Mouse (Mus musculus) kidney, postnatal 0 days (tissue): ENCODE data around the gene Fbxw10. TPM values are rescaled to one million over a fixed set of nuclear protein-coding genes. Genes with fewer than 3 reads are reported as not detected.

Source experiments
- ATAC-seq: fragments of 200-750 bp; cut with Nextera tagmentation; replicated peaks from 2 replicates; pipeline ENCODE4 v1.8.0; 2017; ENCODE audit warnings: low read depth, moderate number of reproducible peaks, moderate TSS enrichment, moderate library complexity; ENCODE audit not compliant: low FRiP score
- DNase-seq: peaks from one replicate; pipeline ENCODE4 v3.0.0-alpha.2; 2016; ENCODE audit warnings: low spot score
- H3K27ac ChIP-seq: fragments of 300-500 bp; sonication (generic); 2 replicates; pipeline ENCODE4 v1.5.1; 2014; ENCODE audit warnings: mild to moderate bottlenecking
- H3K27me3 ChIP-seq: fragments of 300-500 bp; sonication (generic); 2 replicates; pipeline ENCODE4 v1.6.1; 2014; ENCODE audit warnings: low read length, mixed read lengths; ENCODE audit not compliant: insufficient read depth
- H3K36me3 ChIP-seq: fragments of 300-500 bp; sonication (generic); 2 replicates; pipeline ENCODE4 v1.6.1; 2014; ENCODE audit warnings: low read length, mixed read lengths; ENCODE audit not compliant: insufficient read depth
- H3K4me1 ChIP-seq: fragments of 300-500 bp; sonication (generic); replicated peaks from 2 replicates; pipeline ENCODE4 v1.6.1; 2014; ENCODE audit warnings: antibody characterized with exemption, low read length, mixed read lengths; ENCODE audit not compliant: insufficient read depth
- H3K4me2 ChIP-seq: fragments of 300-500 bp; sonication (generic); 2 replicates; pipeline ENCODE4 v1.6.1; 2014; ENCODE audit warnings: mild to moderate bottlenecking, low read length, moderate library complexity, mixed read lengths
- H3K4me3 ChIP-seq: fragments of 300-500 bp; sonication (generic); replicated peaks from 2 replicates; pipeline ENCODE4 v1.5.1; 2014; ENCODE audit warnings: low read depth, low read length
- H3K9ac ChIP-seq: fragments of 300-500 bp; sonication (generic); 2 replicates; pipeline ENCODE4 v1.6.1; 2014; ENCODE audit warnings: low read depth, low read length
- H3K9me3 ChIP-seq: fragments of 300-500 bp; sonication (generic); replicated peaks from 2 replicates; pipeline ENCODE4 v1.6.1; 2016; ENCODE audit warnings: low read length, inconsistent platforms, mixed read lengths
- CTCF ChIP-seq: IDR thresholded peaks from 2 replicates; pipeline ENCODE4 v1.5.1; 2016; ENCODE audit warnings: antibody characterized with exemption, low read depth, mild to moderate bottlenecking, moderate library complexity
- WGBS: fragments of 180-500 bp; shearing (Covaris S2); extraction: QIAGEN DNeasy Blood & Tissue Kit; methylation state at CpG from one replicate; pipeline ENCODE4 v1.1.7; 2014; 5-methylcytosine and 5-hydroxymethylcytosine counted together
- polyA plus RNA-seq: library from polyadenylated mRNA; unstranded; fragments of >200 nt; fragmentation: Nextera tagmentation; extraction: Ambion mirVana; gene quantifications from 2 replicates; pipeline ENCODE4 v1.2.1, GENCODE M21; 2015

The Fbxw10 gene
- 0.53 and 0.93 TPM in 2 replicates for polyA plus RNA-seq

DNA sequence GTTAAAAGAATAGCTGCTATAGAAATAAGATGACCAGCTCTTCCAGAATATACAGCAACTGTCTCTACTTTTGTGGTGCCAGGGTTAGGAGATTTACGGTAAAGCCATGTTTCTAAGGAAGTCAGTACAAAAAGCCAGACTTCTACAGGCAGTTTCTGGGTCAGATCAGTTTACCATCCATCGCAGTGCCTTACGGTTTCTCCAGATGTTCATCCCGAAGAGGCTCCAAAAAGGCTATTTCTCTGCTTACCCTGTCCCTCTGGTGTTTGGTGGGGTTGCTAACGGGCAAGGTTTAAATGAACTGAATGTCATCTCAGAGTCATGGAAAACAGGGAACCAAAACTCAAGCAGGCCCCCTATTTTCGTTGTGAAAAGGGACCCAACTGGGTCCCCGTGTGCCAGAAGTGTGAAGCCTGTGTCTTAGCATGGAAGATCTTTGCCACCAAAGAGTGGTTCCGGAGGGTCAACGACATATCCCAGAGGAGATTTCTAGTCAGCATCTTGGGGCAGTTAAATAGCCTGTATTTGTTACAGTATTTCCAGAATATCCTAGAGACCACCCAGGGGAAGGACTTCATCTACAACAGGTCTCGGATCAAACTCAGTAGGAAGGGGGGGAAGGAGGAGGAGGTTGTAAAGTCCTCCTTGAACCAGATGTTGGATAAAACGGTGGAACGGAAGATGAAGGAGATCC is at the start of gene Fbxw10:
TSS of gene Fbxw10 (plus strand) at position 109 of the 694 bp plus-strand sequence.
- Histone ChIP-seq H3K4me2 (peak within 1 kb of the TSS; percentile 42), H3K27ac (no peak within 1 kb of the TSS), H3K27me3 (no peaks in the 10 kb centered on the region), H3K9ac (peak within 1 kb of the TSS; percentile 3; the same call in 1 of the 2 replicates), H3K36me3 (no peaks in the 10 kb centered on the region), H3K4me3 (no peak within 1 kb of the TSS), H3K4me1 (no peaks in the 10 kb centered on the region), H3K9me3 (no peaks in the 10 kb centered on the region)
- TF ChIP-seq CTCF: no peak
- WGBS: 18% methylated on average over 12 of the region's 12 CpGs
- DNase-seq (peak; percentile 93), ATAC-seq (no peak)

- WGBS: 65% methylated on average over 13 of the region's 13 CpGs
- H3K4me2 ChIP-seq: no peak overlapping the region
- DNase-seq (no peak), ATAC-seq (no peak)
- H3K36me3 ChIP-seq: no peaks in the 10 kb centered on the region
- H3K4me3 ChIP-seq: no peak overlapping the region
- no peak for TF ChIP-seq CTCF
- H3K9ac ChIP-seq: no peak overlapping the region
- no peaks in the 10 kb centered on the region for H3K9me3 ChIP-seq
- H3K27me3 ChIP-seq: no peaks in the 10 kb centered on the region
- H3K4me1 ChIP-seq: no peaks in the 10 kb centered on the region
- no peak overlapping the region for H3K27ac ChIP-seq
These were observed 42.8 kb upstream of the Fbxw10 start for GRCm38 (mm10) chr11:62804119-62804518.

DNA sequence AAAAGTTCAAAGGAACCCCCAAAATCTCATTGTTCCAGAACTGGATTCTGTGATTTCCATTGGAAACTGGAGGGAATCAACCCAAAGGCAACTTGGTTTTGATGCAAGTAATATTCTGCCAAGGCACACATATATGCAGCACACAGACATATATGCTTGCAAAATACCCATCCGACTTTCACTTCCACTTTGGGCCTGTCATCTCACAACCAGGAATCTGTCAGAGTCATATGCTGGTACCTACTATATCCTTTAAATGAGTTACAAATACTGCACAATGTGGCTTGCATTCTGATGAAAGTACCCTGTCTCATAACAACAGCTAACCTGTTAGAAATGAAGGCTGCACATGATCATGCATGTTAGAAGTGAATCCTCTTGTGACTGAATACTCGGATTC is 38.9 kb upstream of the Fbxw10 start:
- Histone ChIP-seq H3K4me3 (no peak overlapping the region), H3K4me1 (no peaks in the 10 kb centered on the region), H3K9me3 (no peaks in the 10 kb centered on the region), H3K9ac (no peak overlapping the region), H3K27ac (no peak overlapping the region), H3K27me3 (no peaks in the 10 kb centered on the region), H3K36me3 (no peaks in the 10 kb centered on the region), H3K4me2 (no peak overlapping the region)
- DNase-seq (no peak), ATAC-seq (no peak)
- no peak for TF ChIP-seq CTCF
- 91% methylated on average over 2 of the region's 2 CpGs for WGBS

- Histone ChIP-seq H3K27me3 (no peaks in the 10 kb centered on the region), H3K9ac (no peak overlapping the region), H3K4me1 (no peaks in the 10 kb centered on the region), H3K4me2 (no peak overlapping the region), H3K9me3 (no peaks in the 10 kb centered on the region), H3K4me3 (no peak overlapping the region), H3K36me3 (no peaks in the 10 kb centered on the region), H3K27ac (no peak overlapping the region)
- TF ChIP-seq CTCF: peak; percentile 74
- peak; percentile 27 for DNase-seq
- ATAC-seq: no peak
- WGBS: 53% methylated on average over 4 of the region's 4 CpGs
These were observed 37.7 kb upstream of the Fbxw10 start for GRCm38 (mm10) chr11:62809201-62809600.

DNA sequence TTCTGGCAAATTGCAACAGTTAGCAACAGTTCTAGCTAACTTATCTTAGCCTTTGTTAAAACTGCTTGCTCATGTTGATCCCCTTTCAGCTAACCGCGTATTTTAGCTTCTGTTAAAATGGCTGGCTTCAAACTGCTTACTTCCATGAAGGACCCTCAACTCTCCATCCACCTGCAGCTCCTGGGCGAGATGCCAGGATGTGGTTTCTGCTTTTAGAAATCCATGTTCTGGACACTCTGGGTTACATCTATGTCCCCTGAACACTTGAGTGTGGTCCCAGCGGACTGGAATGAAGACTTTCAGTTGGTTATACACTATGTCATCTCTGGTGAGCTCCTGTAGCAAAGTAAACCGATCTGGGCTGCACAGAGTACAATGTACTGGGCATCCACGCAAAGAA is 34.6 kb upstream of the Fbxw10 start:
- Histone ChIP-seq H3K4me2 (no peak overlapping the region), H3K4me3 (no peak overlapping the region), H3K9ac (no peak overlapping the region), H3K9me3 (no peaks in the 10 kb centered on the region), H3K27ac (no peak overlapping the region), H3K27me3 (no peaks in the 10 kb centered on the region), H3K36me3 (no peaks in the 10 kb centered on the region), H3K4me1 (no peaks in the 10 kb centered on the region)
- DNase-seq (no peak), ATAC-seq (no peak)
- TF ChIP-seq CTCF: no peak
- 89% methylated on average over 6 of the region's 6 CpGs for WGBS

- no peak for DNase-seq
- Histone ChIP-seq H3K27ac (no peak overlapping the region), H3K4me2 (no peak overlapping the region)
These were observed 33.4 kb upstream of the Fbxw10 start for GRCm38 (mm10) chr11:62813497-62813896.

More at GRCm38 (mm10) chr11:62813497-62813896, 33.4 kb upstream of the Fbxw10 start:
- no peak for TF ChIP-seq CTCF
- 27% methylated on average over 1 of the region's 1 CpGs for WGBS
- no peak for ATAC-seq
- Histone ChIP-seq H3K9ac (no peak overlapping the region), H3K36me3 (no peaks in the 10 kb centered on the region), H3K9me3 (no peaks in the 10 kb centered on the region), H3K4me3 (no peak overlapping the region), H3K27me3 (no peaks in the 10 kb centered on the region), H3K4me1 (no peaks in the 10 kb centered on the region)
